Mouse (Mus musculus): ENCODE data around the gene Setd1a. TPM values are rescaled to one million over a fixed set of nuclear protein-coding genes. Genes with fewer than 3 reads are reported as not detected.
"Not testable (repeated sequence)": the region's sequence is repeated elsewhere in the genome, so short reads cannot be mapped to it uniquely, and the experiment has no call there.

Gene Setd1a
- 35.2 and 43.3 TPM in 2 replicates for total RNA-seq (2015)
- total RNA-seq (2017): 7.7 and 9.8 TPM in 2 replicates

GRCm38 (mm10) chr7:127776426-127776825 lies at the start of gene Setd1a:
Gene Setd1a, plus strand, starts transcription at chr7:127776670.
- ATAC-seq (ENCODE audit: poor library complexity, severe bottlenecking): peak; percentile 62

GRCm38 (mm10) chr7:127727898-127728297 lies 48.6 kb upstream of the Setd1a start:
- ATAC-seq (ENCODE audit: poor library complexity, severe bottlenecking): peak; percentile 51

- ATAC-seq (ENCODE audit: poor library complexity, severe bottlenecking): no peak
These were observed 46.3 kb upstream of the Setd1a start for GRCm38 (mm10) chr7:127730170-127730569.

GRCm38 (mm10) chr7:127732066-127732465 lies 44.4 kb upstream of the Setd1a start, which contains the start of gene Ctf2:
Gene Ctf2, minus strand, starts transcription at chr7:127732166.
- ATAC-seq (ENCODE audit: poor library complexity, severe bottlenecking): not testable (repeated sequence)

GRCm38 (mm10) chr7:127744366-127745045 lies 32.0 kb upstream of the Setd1a start, which contains the start of gene Fbxl19:
Gene Fbxl19, plus strand, starts transcription at chr7:127744543.
- ATAC-seq (ENCODE audit: poor library complexity, severe bottlenecking): no peak

GRCm38 (mm10) chr7:127745251-127745651 lies 31.2 kb upstream of the Setd1a start:
- ATAC-seq (ENCODE audit: poor library complexity, severe bottlenecking): peak; percentile 86

DNA sequence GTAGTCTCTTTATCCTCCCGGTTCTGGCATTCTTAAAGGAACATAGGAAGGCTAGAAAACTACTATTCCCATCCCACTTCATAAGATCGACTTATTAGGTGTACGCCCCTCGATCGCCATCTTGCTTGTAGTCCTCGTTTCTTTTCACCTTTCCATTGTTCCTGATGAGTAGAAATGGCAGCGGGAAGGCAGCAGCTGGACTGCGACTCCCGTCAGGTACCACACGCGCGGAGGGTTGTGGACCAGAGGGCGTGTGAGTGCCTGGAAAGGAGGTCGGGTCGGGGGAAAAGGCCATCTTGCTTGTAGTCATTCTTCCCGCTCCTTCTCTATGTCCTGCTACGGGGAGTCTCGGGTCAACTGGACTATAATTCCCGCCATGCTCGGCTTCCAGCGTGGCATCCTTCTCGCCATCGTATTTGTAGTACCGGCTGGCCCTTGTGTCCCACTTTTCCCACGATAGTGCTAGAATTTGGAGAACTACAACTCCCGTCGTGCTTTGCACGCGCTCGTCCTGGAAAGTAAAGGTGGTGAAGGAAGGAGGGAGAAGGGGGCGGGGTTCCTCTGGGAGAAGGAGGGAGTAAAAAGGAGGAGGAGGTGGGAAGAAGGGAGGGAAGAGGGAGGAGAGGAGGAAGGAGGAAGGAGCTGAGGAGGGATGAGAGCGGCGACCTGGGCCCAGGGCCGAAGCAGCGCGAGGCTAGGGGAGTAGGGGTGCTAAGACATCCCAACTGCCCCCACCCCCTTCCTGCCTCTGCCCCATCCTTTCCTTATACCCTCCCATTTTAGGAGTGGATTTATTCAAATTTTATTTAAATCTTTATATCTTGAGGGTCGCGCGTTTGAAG lies 30.6 kb upstream of the Setd1a start:
- peak; percentile 81 for ATAC-seq (ENCODE audit: poor library complexity, severe bottlenecking)

DNA sequence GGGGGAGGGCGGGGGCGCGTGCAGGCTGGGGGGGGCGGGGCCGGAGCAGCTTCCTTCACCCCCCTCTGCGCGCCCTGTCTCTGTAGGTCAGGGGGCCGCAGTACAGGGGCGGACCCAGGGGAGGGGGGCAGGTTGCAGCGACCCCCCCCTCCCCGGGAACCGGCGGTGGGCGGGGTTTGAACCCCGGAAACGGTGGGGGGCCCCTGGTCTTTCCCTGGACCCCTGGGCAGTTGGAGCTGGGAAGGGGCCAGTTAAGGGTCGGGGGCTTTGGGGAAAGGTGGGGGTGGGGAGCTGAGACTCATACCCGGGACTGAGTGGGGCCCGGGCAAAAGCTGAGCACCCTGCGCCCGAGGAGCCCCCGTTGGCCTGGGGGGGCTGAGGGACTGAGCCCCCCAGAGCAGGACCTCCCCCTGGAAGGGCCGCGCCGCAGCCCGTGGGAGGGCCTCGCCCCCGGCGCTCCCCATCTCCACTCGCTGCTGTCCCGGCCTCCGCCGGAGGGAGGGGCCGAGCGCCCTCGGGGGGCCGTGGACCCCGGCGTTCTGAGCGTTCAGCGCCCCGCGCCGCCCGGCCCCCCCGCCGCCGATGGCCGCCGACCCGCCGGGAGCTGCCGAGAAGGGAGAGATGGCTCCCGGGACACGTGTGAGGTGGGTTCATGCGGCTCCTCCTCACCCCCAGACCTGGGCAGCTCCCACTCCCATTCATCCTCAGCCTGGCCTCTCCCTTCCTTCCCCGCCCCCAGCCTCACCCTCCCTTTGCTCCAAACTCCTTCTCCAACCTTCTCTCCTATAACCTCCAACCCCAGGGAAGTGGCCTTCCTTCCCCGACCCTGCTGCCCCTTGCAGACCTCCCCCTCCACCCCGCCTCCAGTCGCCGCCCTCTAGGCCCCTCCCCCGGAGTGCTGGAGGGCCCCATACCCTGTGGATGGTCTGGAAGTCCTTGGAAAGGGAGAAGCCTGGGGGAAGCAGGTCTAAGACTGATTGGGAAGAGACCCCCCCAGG lies 29.7 kb upstream of the Setd1a start:
- ATAC-seq (ENCODE audit: poor library complexity, severe bottlenecking): no peak

DNA sequence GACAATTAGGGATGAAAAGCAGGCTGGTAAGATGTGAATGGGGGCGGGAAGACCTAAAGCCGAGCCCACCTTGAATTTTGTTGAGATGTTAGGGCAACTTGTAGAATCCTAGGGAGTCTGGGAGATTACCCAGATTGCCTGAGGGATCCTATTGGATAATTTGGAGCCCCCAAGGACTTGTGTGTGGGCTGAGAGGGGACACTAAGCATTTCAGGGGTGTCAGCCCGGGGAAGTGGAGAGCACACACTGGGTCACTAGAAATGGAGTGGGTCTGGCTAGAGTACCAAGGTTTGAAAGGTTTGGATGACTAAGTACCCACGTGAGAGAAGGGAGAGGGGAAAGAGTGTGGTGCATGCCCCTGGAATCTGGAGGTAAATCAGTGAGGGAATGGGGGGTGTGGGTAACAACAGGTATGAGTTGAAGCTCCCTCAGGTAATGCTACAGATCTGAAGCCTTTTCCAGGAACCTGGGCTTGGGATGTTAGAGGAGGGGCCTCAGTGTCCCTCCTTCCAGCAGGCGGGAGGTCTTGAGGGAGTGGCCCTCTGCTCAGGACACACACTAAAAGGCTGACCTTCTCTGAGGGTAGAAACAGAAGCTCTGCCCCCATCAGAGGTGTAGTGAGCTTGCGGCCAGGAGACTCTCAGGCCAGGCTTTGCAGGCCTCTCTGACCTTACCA lies 28.8 kb upstream of the Setd1a start:
- ATAC-seq (ENCODE audit: poor library complexity, severe bottlenecking): no peak

DNA sequence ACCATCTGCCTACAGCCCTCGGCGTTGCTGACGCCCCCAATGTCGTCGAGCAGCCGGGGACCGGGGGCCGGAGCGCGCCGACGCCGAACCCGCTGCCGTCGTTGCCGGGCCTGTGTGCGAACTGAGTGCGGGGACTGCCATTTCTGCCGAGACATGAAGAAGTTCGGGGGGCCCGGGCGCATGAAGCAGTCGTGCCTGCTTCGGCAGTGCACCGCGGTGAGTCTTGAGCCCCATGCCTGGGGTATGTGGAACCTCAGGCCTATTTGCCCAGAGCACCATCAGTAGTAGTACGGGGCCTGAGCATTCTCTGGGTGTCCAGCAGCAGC lies 28.3 kb upstream of the Setd1a start:
- ATAC-seq (ENCODE audit: poor library complexity, severe bottlenecking): no peak

- no peak for ATAC-seq (ENCODE audit: poor library complexity, severe bottlenecking)
These were observed 26.0 kb upstream of the Setd1a start for GRCm38 (mm10) chr7:127750131-127751127.

GRCm38 (mm10) chr7:127751619-127752018 lies 24.9 kb upstream of the Setd1a start:
- no peak for ATAC-seq (ENCODE audit: poor library complexity, severe bottlenecking)

- ATAC-seq (ENCODE audit: poor library complexity, severe bottlenecking): no peak
These were observed 24.4 kb upstream of the Setd1a start for GRCm38 (mm10) chr7:127752069-127752468.

DNA sequence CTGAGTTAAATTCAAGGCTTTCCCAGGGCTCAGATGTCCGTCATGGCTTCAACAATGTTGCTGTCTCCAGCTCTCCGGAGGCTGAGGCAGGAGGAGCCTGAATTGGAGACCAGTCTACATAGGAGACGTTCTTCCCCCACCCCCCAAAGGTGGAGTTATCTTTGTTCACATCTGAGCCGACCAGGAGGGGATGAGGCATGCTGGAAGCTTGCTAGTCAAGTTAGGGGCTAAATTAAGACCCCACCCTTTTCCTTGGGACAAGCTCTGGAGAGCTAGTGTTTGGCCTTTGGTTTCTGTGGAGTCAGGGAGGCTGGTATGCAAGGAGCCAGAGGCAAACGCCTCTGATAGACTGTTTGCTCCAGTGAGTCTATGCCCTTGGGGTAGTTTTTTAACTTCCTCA lies 23.3 kb upstream of the Setd1a start:
- no peak for ATAC-seq (ENCODE audit: poor library complexity, severe bottlenecking)

GRCm38 (mm10) chr7:127753741-127754140 lies 22.7 kb upstream of the Setd1a start:
- no peak for ATAC-seq (ENCODE audit: poor library complexity, severe bottlenecking)

- peak; percentile 74 for ATAC-seq (ENCODE audit: poor library complexity, severe bottlenecking)
These were observed 16.8 kb upstream of the Setd1a start for GRCm38 (mm10) chr7:127759716-127760115.

GRCm38 (mm10) chr7:127760478-127760877 lies 16.0 kb upstream of the Setd1a start:
- ATAC-seq (ENCODE audit: poor library complexity, severe bottlenecking): no peak

GRCm38 (mm10) chr7:127761026-127761425 lies 15.4 kb upstream of the Setd1a start:
- ATAC-seq (ENCODE audit: poor library complexity, severe bottlenecking): peak; percentile 94

- ATAC-seq (ENCODE audit: poor library complexity, severe bottlenecking): no peak
These were observed 12.8 kb upstream of the Setd1a start for GRCm38 (mm10) chr7:127763642-127764041.
